Mouse (Mus musculus): Measurements from ENCODE around the gene Zfp579. TPM values are rescaled to one million over a fixed set of nuclear protein-coding genes. Genes with fewer than 3 reads are reported as not detected.

The Zfp579 gene
- polyA plus RNA-seq, 1 experiment from 2014 or later, result 49.2 TPM

- H3K9me3 ChIP-seq (ENCODE audit: control insufficient read depth, low read length), result no peaks in the 10 kb centered on the region
- H3K36me3 ChIP-seq (ENCODE audit: control insufficient read depth, insufficient read depth, low read length), result no peaks in the 10 kb centered on the region
- no peak overlapping the region for H3K27ac ChIP-seq (ENCODE audit: low read depth, low read length)
- H3K4me2 ChIP-seq (ENCODE audit: low read length), result no peak overlapping the region
- no peak overlapping the region for H3K9ac ChIP-seq (ENCODE audit: low read depth, low read length)
- no peaks in the 10 kb centered on the region for H3K27me3 ChIP-seq (replicated peaks; ENCODE audit: control insufficient read depth, insufficient read depth, low read length)
- WGBS, result 80% methylated on average over 6 of the region's 6 CpGs
- H3K4me1 ChIP-seq (ENCODE audit: control insufficient read depth, insufficient read depth, low read depth, low read length), result no peaks in the 10 kb centered on the region; the same call in 1 of the 2 replicates
- H3K4me3 ChIP-seq (ENCODE audit: low read length), result no peak overlapping the region
- ATAC-seq, result no peak
Measured at GRCm38 (mm10) chr7:4948386-4948785, 47.6 kb downstream of the Zfp579 start.

DNA sequence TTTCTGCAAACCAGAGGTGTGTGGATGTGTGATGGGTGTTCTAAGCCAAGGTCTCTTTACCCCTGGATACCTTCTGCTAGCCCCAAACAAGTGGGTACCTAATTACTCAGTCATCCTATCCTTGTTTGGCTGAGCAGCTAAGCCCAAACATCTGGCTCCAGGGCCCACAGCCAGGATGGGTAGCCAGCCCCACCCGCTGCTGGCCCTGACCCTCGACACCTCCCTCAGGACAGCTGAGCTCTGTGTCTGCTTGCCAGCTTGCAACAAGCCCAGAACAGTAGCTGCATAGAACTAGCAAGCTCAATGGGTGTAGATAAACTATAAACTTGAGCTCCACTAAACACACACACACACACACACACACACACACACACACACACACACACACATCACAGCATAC is 48.1 kb downstream of the Zfp579 start:
- Histone ChIP-seq H3K27me3 (replicated peaks; ENCODE audit: control insufficient read depth, insufficient read depth, low read length) (no peaks in the 10 kb centered on the region), H3K9me3 (ENCODE audit: control insufficient read depth, low read length) (no peaks in the 10 kb centered on the region), H3K9ac (ENCODE audit: low read depth, low read length) (no peak overlapping the region), H3K4me1 (ENCODE audit: control insufficient read depth, insufficient read depth, low read depth, low read length) (no peaks in the 10 kb centered on the region; the same call in 1 of the 2 replicates), H3K4me2 (ENCODE audit: low read length) (no peak overlapping the region), H3K27ac (ENCODE audit: low read depth, low read length) (no peak overlapping the region), H3K36me3 (ENCODE audit: control insufficient read depth, insufficient read depth, low read length) (no peaks in the 10 kb centered on the region), H3K4me3 (ENCODE audit: low read length) (no peak overlapping the region)
- no peak for ATAC-seq
- 64% methylated on average over 2 of the region's 2 CpGs for WGBS

GRCm38 (mm10) chr7:4943223-4943815 is 52.6 kb downstream of the Zfp579 start:
- H3K27ac ChIP-seq (ENCODE audit: low read depth, low read length), result no peak overlapping the region
- no peaks in the 10 kb centered on the region for H3K27me3 ChIP-seq (replicated peaks; ENCODE audit: control insufficient read depth, insufficient read depth, low read length)
- H3K4me1 ChIP-seq (ENCODE audit: control insufficient read depth, insufficient read depth, low read depth, low read length), result no peaks in the 10 kb centered on the region; the same call in 1 of the 2 replicates
- H3K9me3 ChIP-seq (ENCODE audit: control insufficient read depth, low read length), result no peaks in the 10 kb centered on the region
- H3K36me3 ChIP-seq (ENCODE audit: control insufficient read depth, insufficient read depth, low read length), result no peaks in the 10 kb centered on the region
- peak; percentile 78 for ATAC-seq
- H3K9ac ChIP-seq (ENCODE audit: low read depth, low read length), result no peak overlapping the region
- peak overlapping the region; percentile 38 for H3K4me3 ChIP-seq (ENCODE audit: low read length)
- H3K4me2 ChIP-seq (ENCODE audit: low read length), result peak overlapping the region; percentile 54
- 19% methylated on average over 15 of the region's 15 CpGs for WGBS

DNA sequence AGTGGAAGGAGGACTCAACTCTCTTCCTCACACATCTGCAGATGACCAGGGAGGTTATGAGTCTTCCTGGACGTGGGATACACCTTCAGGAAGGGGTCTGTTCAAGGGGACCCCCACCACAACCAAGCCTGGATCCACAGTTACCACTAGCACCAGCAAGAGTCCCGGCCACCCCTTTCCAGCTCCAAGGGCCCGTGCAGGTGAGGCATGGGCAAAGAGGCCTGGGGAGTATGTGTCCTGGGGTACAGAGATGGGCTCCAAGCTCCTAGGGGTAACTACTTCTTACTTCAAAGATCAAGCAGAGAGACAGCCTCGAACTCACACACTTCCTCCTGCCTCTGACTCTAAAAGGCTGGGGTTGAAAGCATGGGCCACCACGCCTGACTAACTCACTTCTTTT is 53.3 kb downstream of the Zfp579 start:
- H3K27ac ChIP-seq (ENCODE audit: low read depth, low read length), result no peak overlapping the region
- no peak overlapping the region for H3K9ac ChIP-seq (ENCODE audit: low read depth, low read length)
- 0 out of 2 replicates have a peak, but pooled peaks have one; percentile 7 for ATAC-seq
- H3K9me3 ChIP-seq (ENCODE audit: control insufficient read depth, low read length), result no peaks in the 10 kb centered on the region
- H3K4me1 ChIP-seq (ENCODE audit: control insufficient read depth, insufficient read depth, low read depth, low read length), result no peaks in the 10 kb centered on the region; the same call in 1 of the 2 replicates
- H3K36me3 ChIP-seq (ENCODE audit: control insufficient read depth, insufficient read depth, low read length), result no peaks in the 10 kb centered on the region
- no peak overlapping the region for H3K4me3 ChIP-seq (ENCODE audit: low read length)
- H3K4me2 ChIP-seq (ENCODE audit: low read length), result no peak overlapping the region
- H3K27me3 ChIP-seq (replicated peaks; ENCODE audit: control insufficient read depth, insufficient read depth, low read length), result no peaks in the 10 kb centered on the region
- 59% methylated on average over 5 of the region's 5 CpGs for WGBS

- 22% methylated on average over 9 of the region's 9 CpGs for WGBS
- no peak overlapping the region for H3K27ac ChIP-seq (ENCODE audit: low read depth, low read length)
- no peak overlapping the region for H3K4me3 ChIP-seq (ENCODE audit: low read length)
- no peak overlapping the region for H3K9ac ChIP-seq (ENCODE audit: low read depth, low read length)
- H3K9me3 ChIP-seq (ENCODE audit: control insufficient read depth, low read length), result no peaks in the 10 kb centered on the region
- no peak overlapping the region for H3K4me2 ChIP-seq (ENCODE audit: low read length)
- H3K36me3 ChIP-seq (ENCODE audit: control insufficient read depth, insufficient read depth, low read length), result no peaks in the 10 kb centered on the region
- H3K4me1 ChIP-seq (ENCODE audit: control insufficient read depth, insufficient read depth, low read depth, low read length), result no peaks in the 10 kb centered on the region; the same call in 1 of the 2 replicates
- no peaks in the 10 kb centered on the region for H3K27me3 ChIP-seq (replicated peaks; ENCODE audit: control insufficient read depth, insufficient read depth, low read length)
- ATAC-seq, result peak; percentile 72; the same call in 1 of the 2 replicates
Measured at GRCm38 (mm10) chr7:4940068-4940479, 55.9 kb downstream of the Zfp579 start.

DNA sequence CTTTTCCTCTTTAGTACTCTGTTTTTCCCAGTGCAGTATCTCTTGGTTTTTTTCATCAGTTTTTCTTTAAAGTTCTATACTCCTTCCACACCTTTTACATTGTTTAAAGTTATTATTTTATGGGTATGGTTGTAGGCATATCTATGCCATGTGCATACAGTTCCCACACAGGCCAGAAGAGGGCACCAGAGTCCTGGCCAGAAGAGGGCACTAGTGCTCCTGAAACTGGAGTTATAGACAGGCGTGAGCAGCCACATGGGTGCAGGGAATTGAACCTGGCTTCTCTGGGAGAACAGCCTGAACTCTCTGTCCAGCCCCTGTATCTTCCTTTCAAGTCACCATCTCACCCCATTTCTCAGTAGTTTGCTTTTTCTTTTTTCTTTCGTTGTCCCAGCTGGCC is 57.5 kb downstream of the Zfp579 start:
- Histone ChIP-seq H3K4me3 (ENCODE audit: low read length) (no peak overlapping the region), H3K4me2 (ENCODE audit: low read length) (no peak overlapping the region), H3K9me3 (ENCODE audit: control insufficient read depth, low read length) (no peaks in the 10 kb centered on the region), H3K27ac (ENCODE audit: low read depth, low read length) (no peak overlapping the region), H3K36me3 (ENCODE audit: control insufficient read depth, insufficient read depth, low read length) (no peaks in the 10 kb centered on the region), H3K9ac (ENCODE audit: low read depth, low read length) (no peak overlapping the region), H3K4me1 (ENCODE audit: control insufficient read depth, insufficient read depth, low read depth, low read length) (no peaks in the 10 kb centered on the region; the same call in 1 of the 2 replicates), H3K27me3 (replicated peaks; ENCODE audit: control insufficient read depth, insufficient read depth, low read length) (no peaks in the 10 kb centered on the region)
- 34% methylated on average over 2 of the region's 2 CpGs for WGBS
- no peak for ATAC-seq

DNA sequence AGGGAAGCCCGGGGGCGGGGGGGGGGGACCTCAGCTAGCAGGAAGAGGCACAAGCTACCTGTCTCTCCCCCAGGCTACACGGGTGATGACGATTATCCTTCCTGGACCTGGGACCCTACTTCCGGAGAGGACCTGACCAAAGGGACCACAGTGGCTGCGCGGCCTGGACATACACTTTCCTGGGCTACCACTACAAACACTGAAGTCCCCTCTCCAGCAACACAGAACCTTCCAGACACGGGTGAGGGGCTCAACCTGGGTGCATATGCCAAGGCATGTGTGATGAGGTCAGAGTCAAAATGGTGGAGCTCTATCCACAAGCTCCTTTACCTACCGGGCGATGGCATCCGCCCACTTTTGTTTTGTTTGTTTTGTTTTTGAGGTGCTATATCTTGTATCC is 58.6 kb downstream of the Zfp579 start:
- no peak overlapping the region for H3K9ac ChIP-seq (ENCODE audit: low read depth, low read length)
- no peaks in the 10 kb centered on the region for H3K27me3 ChIP-seq (replicated peaks; ENCODE audit: control insufficient read depth, insufficient read depth, low read length)
- no peak overlapping the region for H3K4me3 ChIP-seq (ENCODE audit: low read length)
- WGBS, result 82% methylated on average over 8 of the region's 11 CpGs
- no peaks in the 10 kb centered on the region for H3K36me3 ChIP-seq (ENCODE audit: control insufficient read depth, insufficient read depth, low read length)
- H3K4me2 ChIP-seq (ENCODE audit: low read length), result no peak overlapping the region
- H3K4me1 ChIP-seq (ENCODE audit: control insufficient read depth, insufficient read depth, low read depth, low read length), result no peaks in the 10 kb centered on the region
- no peak overlapping the region for H3K27ac ChIP-seq (ENCODE audit: low read depth, low read length)
- H3K9me3 ChIP-seq (ENCODE audit: control insufficient read depth, low read length), result no peaks in the 10 kb centered on the region
- no peak for ATAC-seq

- Histone ChIP-seq H3K4me1 (ENCODE audit: control insufficient read depth, insufficient read depth, low read depth, low read length) (no peaks in the 10 kb centered on the region), H3K27me3 (replicated peaks; ENCODE audit: control insufficient read depth, insufficient read depth, low read length) (no peaks in the 10 kb centered on the region), H3K4me3 (ENCODE audit: low read length) (no peak overlapping the region), H3K4me2 (ENCODE audit: low read length) (no peak overlapping the region), H3K27ac (ENCODE audit: low read depth, low read length) (no peak overlapping the region), H3K9me3 (ENCODE audit: control insufficient read depth, low read length) (no peaks in the 10 kb centered on the region), H3K9ac (ENCODE audit: low read depth, low read length) (no peak overlapping the region), H3K36me3 (ENCODE audit: control insufficient read depth, insufficient read depth, low read length) (no peaks in the 10 kb centered on the region)
- 76% methylated on average over 10 of the region's 10 CpGs for WGBS
- ATAC-seq, result no peak
Measured at GRCm38 (mm10) chr7:4936832-4937231, 59.1 kb downstream of the Zfp579 start.

DNA sequence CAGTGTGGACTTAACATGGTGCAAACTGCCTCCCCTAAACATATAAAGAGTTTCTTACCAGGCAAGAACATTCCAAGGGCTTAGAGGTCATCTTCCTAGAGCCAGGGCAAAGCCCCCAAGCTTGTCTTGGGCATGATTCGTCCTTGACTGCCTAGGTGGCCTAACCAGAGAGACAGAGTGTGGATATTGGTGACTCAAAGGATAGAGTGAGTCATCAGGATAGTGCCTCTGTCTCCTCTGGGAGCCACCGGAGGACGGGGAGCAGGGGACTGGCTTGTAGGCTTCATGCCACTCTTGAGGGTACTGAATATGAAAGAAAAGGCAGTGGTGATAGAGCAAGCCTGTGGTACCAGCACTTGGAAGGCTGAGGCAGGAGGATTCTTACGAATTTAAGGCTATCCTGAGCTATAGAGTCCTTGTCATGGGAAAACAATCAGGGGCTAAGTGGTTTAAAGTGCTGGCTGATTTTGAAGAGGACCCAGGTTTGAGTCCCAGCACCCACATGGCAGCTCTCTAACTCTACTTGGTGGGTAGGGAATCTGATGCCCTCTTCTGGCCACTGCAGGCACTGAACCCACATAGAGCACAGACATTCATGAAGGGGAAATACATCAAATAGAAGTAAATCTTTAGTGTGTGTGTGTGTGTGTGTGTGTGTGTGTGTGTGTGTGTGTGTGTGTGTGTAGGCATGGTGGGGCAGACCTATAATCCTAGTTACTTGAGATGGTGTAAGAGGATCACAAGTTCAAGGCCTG is 61.6 kb downstream of the Zfp579 start:
- 76% methylated on average over 4 of the region's 4 CpGs for WGBS
- no peaks in the 10 kb centered on the region for H3K9me3 ChIP-seq (ENCODE audit: control insufficient read depth, low read length)

More for the DNA sequence above, 61.6 kb downstream of the Zfp579 start:
- Histone ChIP-seq H3K4me1 (ENCODE audit: control insufficient read depth, insufficient read depth, low read depth, low read length) (no peaks in the 10 kb centered on the region), H3K4me3 (ENCODE audit: low read length) (no peak overlapping the region), H3K4me2 (ENCODE audit: low read length) (no peak overlapping the region), H3K36me3 (ENCODE audit: control insufficient read depth, insufficient read depth, low read length) (no peaks in the 10 kb centered on the region), H3K27me3 (replicated peaks; ENCODE audit: control insufficient read depth, insufficient read depth, low read length) (no peaks in the 10 kb centered on the region), H3K27ac (ENCODE audit: low read depth, low read length) (no peak overlapping the region), H3K9ac (ENCODE audit: low read depth, low read length) (no peak overlapping the region)
- ATAC-seq, result no peak

Data from hindbrain, embryonic 16.5 days (tissue).